Mouse (Mus musculus) heart, adult 2 months (tissue): ENCODE measurements around the gene Tubb5.

ENCODE experiments used
- CTCF ChIP-seq: fragments of 200-600 bp; IDR thresholded peaks from 2 replicates; pipeline ENCODE4 v1.8.1; 2022; ENCODE audit warnings: antibody characterized with exemption, mild to moderate bottlenecking, moderate library complexity
- POLR2A ChIP-seq: fragments of 200-500 bp; IDR thresholded peaks from 2 replicates; pipeline ENCODE4 v1.6.1; 2011; ENCODE audit warnings: mild to moderate bottlenecking, low read depth, low read length, control low read depth; ENCODE audit not compliant: insufficient read depth

- TF ChIP-seq POLR2A (no peak), CTCF (no peak)
Observed at GRCm38 (mm10) chr17:35814678-35815077, 23.4 kb downstream of the Tubb5 start.
